Mouse (Mus musculus): ENCODE data around the gene Rhbdl1. TPM values are rescaled to one million over a fixed set of nuclear protein-coding genes. Genes with fewer than 3 reads are reported as not detected.
A peak's percentile ranks its signal among the peaks of the same experiment; 100 is the strongest.

The Rhbdl1 gene
- polyA plus RNA-seq, 1 experiment = 0.67 TPM

GRCm38 (mm10) chr17:25879261-25879660, 42.2 kb upstream of the Rhbdl1 start:
- no peaks in the 10 kb centered on the region for H3K36me3 ChIP-seq (ENCODE audit: control insufficient read depth, insufficient read depth)
- H3K4me2 ChIP-seq (ENCODE audit: low read depth) = no peak overlapping the region
- peaks cover 4% of the 10 kb centered on the region for H3K79me2 ChIP-seq (ENCODE audit: control insufficient read depth, insufficient read depth)
- H3K27me3 ChIP-seq (ENCODE audit: control insufficient read depth, insufficient read depth, insufficient read length) = no peaks in the 10 kb centered on the region
- TF ChIP-seq MAX (IDR thresholded peaks at IDR 0.05; ENCODE audit: low read depth) = no peak
- peak; percentile 2 for TF ChIP-seq POLR2AphosphoS2 (IDR thresholded peaks at IDR 0.05; ENCODE audit: insufficient read length, low read depth)
- H3K4me3 ChIP-seq = no peak overlapping the region
- no peak overlapping the region for H3ac ChIP-seq (ENCODE audit: control insufficient read depth, insufficient read length)

- Histone ChIP-seq H3K79me2 (ENCODE audit: control insufficient read depth, insufficient read depth) (peaks cover 4% of the 10 kb centered on the region), H3K4me2 (ENCODE audit: low read depth) (no peak overlapping the region), H3K27me3 (ENCODE audit: control insufficient read depth, insufficient read depth, insufficient read length) (no peaks in the 10 kb centered on the region), H3K36me3 (ENCODE audit: control insufficient read depth, insufficient read depth) (no peaks in the 10 kb centered on the region), H3K4me3 (no peak overlapping the region), H3ac (ENCODE audit: control insufficient read depth, insufficient read length) (no peak overlapping the region)
- TF ChIP-seq POLR2AphosphoS2 (IDR thresholded peaks at IDR 0.05; ENCODE audit: insufficient read length, low read depth) = peak; percentile 50
- no peak for TF ChIP-seq REST (IDR thresholded peaks at IDR 0.05; ENCODE audit: insufficient read depth, insufficient read length)
These were observed 41.6 kb upstream of the Rhbdl1 start for GRCm38 (mm10) chr17:25878611-25879180.

GRCm38 (mm10) chr17:25877741-25878610, 40.9 kb upstream of the Rhbdl1 start:
- Histone ChIP-seq H3K27me3 (ENCODE audit: control insufficient read depth, insufficient read depth, insufficient read length) (no peaks in the 10 kb centered on the region), H3K4me2 (ENCODE audit: low read depth) (no peak overlapping the region), H3K36me3 (ENCODE audit: control insufficient read depth, insufficient read depth) (no peaks in the 10 kb centered on the region), H3ac (ENCODE audit: control insufficient read depth, insufficient read length) (no peak overlapping the region), H3K79me2 (ENCODE audit: control insufficient read depth, insufficient read depth) (peaks cover 4% of the 10 kb centered on the region), H3K4me3 (no peak overlapping the region)
- no peak for TF ChIP-seq MAX (IDR thresholded peaks at IDR 0.05; ENCODE audit: low read depth)
- TF ChIP-seq TCF3 (IDR thresholded peaks at IDR 0.05; ENCODE audit: insufficient read length, low read depth) = no peak
- TF ChIP-seq POLR2A (IDR thresholded peaks at IDR 0.05; ENCODE audit: insufficient read length, low read depth) = no peak
- TF ChIP-seq TCF12 (IDR thresholded peaks at IDR 0.05; ENCODE audit: insufficient read depth, poor library complexity, severe bottlenecking) = no peak
- TF ChIP-seq POLR2AphosphoS2 (IDR thresholded peaks at IDR 0.05; ENCODE audit: insufficient read length, low read depth) = no peak
- no peak for TF ChIP-seq CEBPB (IDR thresholded peaks at IDR 0.05; ENCODE audit: insufficient read depth, poor library complexity, severe bottlenecking)
- no peak for TF ChIP-seq USF1 (IDR thresholded peaks at IDR 0.05; ENCODE audit: low read depth)
- no peak for TF ChIP-seq MYOG (IDR thresholded peaks at IDR 0.05; ENCODE audit: control insufficient read depth in 1 of 3, insufficient read depth in 1 of 3, insufficient read length in 2 of 3, low read depth in 2 of 3)
- no peak for TF ChIP-seq E2F4 (IDR thresholded peaks at IDR 0.05; ENCODE audit: insufficient read depth)
- no peak for TF ChIP-seq REST (IDR thresholded peaks at IDR 0.05; ENCODE audit: insufficient read depth, insufficient read length)
- TF ChIP-seq SRF (IDR thresholded peaks at IDR 0.05; ENCODE audit: control insufficient read depth, insufficient read length, low read depth) = no peak
- TF ChIP-seq MYOD1 (IDR thresholded peaks at IDR 0.05; ENCODE audit: control insufficient read depth in 1 of 3, insufficient read length in 2 of 3, low read depth in 2 of 3) = no peak

GRCm38 (mm10) chr17:25877025-25877424, 39.9 kb upstream of the Rhbdl1 start:
- Histone ChIP-seq H3K4me2 (ENCODE audit: low read depth) (no peak overlapping the region), H3K4me3 (no peak overlapping the region), H3K36me3 (ENCODE audit: control insufficient read depth, insufficient read depth) (no peaks in the 10 kb centered on the region), H3ac (ENCODE audit: control insufficient read depth, insufficient read length) (no peak overlapping the region), H3K27me3 (ENCODE audit: control insufficient read depth, insufficient read depth, insufficient read length) (no peaks in the 10 kb centered on the region), H3K79me2 (ENCODE audit: control insufficient read depth, insufficient read depth) (peaks cover 4% of the 10 kb centered on the region)
- TF ChIP-seq TCF3 (IDR thresholded peaks at IDR 0.05; ENCODE audit: insufficient read length, low read depth) (no peak), POLR2AphosphoS2 (IDR thresholded peaks at IDR 0.05; ENCODE audit: insufficient read length, low read depth) (no peak), REST (IDR thresholded peaks at IDR 0.05; ENCODE audit: insufficient read depth, insufficient read length) (no peak), SRF (IDR thresholded peaks at IDR 0.05; ENCODE audit: control insufficient read depth, insufficient read length, low read depth) (no peak), MYOD1 (IDR thresholded peaks at IDR 0.05; ENCODE audit: control insufficient read depth in 1 of 3, insufficient read length in 2 of 3, low read depth in 2 of 3) (no peak), USF1 (IDR thresholded peaks at IDR 0.05; ENCODE audit: low read depth) (no peak), TCF12 (IDR thresholded peaks at IDR 0.05; ENCODE audit: insufficient read depth, poor library complexity, severe bottlenecking) (no peak), E2F4 (IDR thresholded peaks at IDR 0.05; ENCODE audit: insufficient read depth) (no peak), MAX (IDR thresholded peaks at IDR 0.05; ENCODE audit: low read depth) (no peak), POLR2A (IDR thresholded peaks at IDR 0.05; ENCODE audit: insufficient read length, low read depth) (no peak), MYOG (IDR thresholded peaks at IDR 0.05; ENCODE audit: control insufficient read depth in 1 of 3, insufficient read depth in 1 of 3, insufficient read length in 2 of 3, low read depth in 2 of 3) (no peak), CEBPB (IDR thresholded peaks at IDR 0.05; ENCODE audit: insufficient read depth, poor library complexity, severe bottlenecking) (no peak)

GRCm38 (mm10) chr17:25876347-25876915, 39.3 kb upstream of the Rhbdl1 start:
- Histone ChIP-seq H3ac (ENCODE audit: control insufficient read depth, insufficient read length) (peak overlapping the region; percentile 60), H3K4me3 (peak overlapping the region; percentile 75), H3K79me2 (ENCODE audit: control insufficient read depth, insufficient read depth) (peaks cover 4% of the 10 kb centered on the region), H3K27me3 (ENCODE audit: control insufficient read depth, insufficient read depth, insufficient read length) (no peaks in the 10 kb centered on the region), H3K4me2 (ENCODE audit: low read depth) (peak overlapping the region; percentile 96), H3K36me3 (ENCODE audit: control insufficient read depth, insufficient read depth) (no peaks in the 10 kb centered on the region)
- no peak for TF ChIP-seq REST (IDR thresholded peaks at IDR 0.05; ENCODE audit: insufficient read depth, insufficient read length)
- TF ChIP-seq SRF (IDR thresholded peaks at IDR 0.05; ENCODE audit: control insufficient read depth, insufficient read length, low read depth) = no peak
- TF ChIP-seq E2F4 (IDR thresholded peaks at IDR 0.05; ENCODE audit: insufficient read depth) = no peak
- TF ChIP-seq TCF12 (IDR thresholded peaks at IDR 0.05; ENCODE audit: insufficient read depth, poor library complexity, severe bottlenecking) = no peak
- TF ChIP-seq CEBPB (IDR thresholded peaks at IDR 0.05; ENCODE audit: insufficient read depth, poor library complexity, severe bottlenecking) = no peak
- TF ChIP-seq TCF3 (IDR thresholded peaks at IDR 0.05; ENCODE audit: insufficient read length, low read depth) = no peak
- TF ChIP-seq POLR2AphosphoS2 (IDR thresholded peaks at IDR 0.05; ENCODE audit: insufficient read length, low read depth) = no peak
